Mouse (Mus musculus) adrenal gland, adult 2 months (tissue): ENCODE results near the gene Coro1a. TPM values are rescaled to one million over a fixed set of nuclear protein-coding genes. Genes with fewer than 3 reads are reported as not detected.
"Not testable (repeated sequence)": the region's sequence is repeated elsewhere in the genome, so short reads cannot be mapped to it uniquely, and the experiment has no call there.

Experiments
- DNase-seq: peaks from one replicate; pipeline ENCODE4 v3.0.0; 2021
- long read RNA-seq: library from polyadenylated mRNA; stranded (forward); transcript quantifications from one replicate; pipeline ENCODE4 v2.0.0, GENCODE M21; 2021
- polyA plus RNA-seq: library from polyadenylated mRNA; depleted of rRNA; stranded (reverse); fragments of >200 nt; gene quantifications from 2 replicates; pipeline ENCODE4 v1.2.3, GENCODE M21; 2012; rRNA removed
- total RNA-seq, 2 experiments: library from RNA; stranded (reverse); gene quantifications; 2 replicates each; pipeline ENCODE4 v1.2.3; 2021

The Coro1a gene
- total RNA-seq (10 to 100 TPM; 11.6 to 24.3 TPM), polyA plus RNA-seq (49.5 and 67.1 TPM in 2 replicates)
- long read RNA-seq, transcript Coro1a-201 (11 exons, 1,660 nt) = major isoform, 9 of 13 reads
- long read RNA-seq, partial matches to known transcripts = 3 of 13 reads
- long read RNA-seq, other reads (novel, unspliced or antisense) = 1 of 13 reads

DNA sequence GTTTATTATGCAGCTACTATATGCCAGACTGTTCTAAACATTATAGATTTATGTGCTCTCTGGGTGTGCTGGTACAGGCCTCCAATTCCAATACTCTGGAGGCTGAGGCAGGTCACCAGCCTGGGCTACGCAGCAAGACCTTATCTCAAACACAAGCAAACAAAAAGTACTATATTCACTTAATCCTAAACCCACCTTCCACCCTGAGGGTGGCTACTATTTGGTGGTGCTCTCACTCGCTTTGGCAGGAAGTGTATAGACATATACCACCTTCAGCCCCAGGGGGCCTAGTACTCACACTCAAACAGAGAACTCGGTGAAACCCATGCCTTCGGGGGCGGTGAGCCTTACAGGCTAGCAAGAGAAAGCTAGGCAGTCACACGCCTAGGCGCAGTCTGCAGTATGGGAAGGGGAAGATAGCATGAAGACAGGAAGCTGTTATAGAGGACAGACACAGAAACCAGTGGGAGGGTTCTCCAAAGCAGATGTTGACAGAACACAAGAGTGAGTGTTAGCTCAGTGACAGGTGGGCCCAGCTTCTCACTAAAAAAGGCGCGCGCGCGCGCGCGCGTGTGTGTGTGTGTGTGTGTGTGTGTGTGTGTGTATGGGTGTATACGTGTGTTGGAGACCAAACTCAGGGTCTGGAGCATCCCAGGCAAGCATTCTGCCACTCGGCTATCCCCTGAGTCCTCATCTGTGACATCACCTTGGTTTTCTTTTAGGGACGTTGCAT is at the start of gene Coro1a:
Gene Coro1a (minus strand): TSS at position 346 of the 733 bp plus-strand sequence.
- no peak for DNase-seq

DNA sequence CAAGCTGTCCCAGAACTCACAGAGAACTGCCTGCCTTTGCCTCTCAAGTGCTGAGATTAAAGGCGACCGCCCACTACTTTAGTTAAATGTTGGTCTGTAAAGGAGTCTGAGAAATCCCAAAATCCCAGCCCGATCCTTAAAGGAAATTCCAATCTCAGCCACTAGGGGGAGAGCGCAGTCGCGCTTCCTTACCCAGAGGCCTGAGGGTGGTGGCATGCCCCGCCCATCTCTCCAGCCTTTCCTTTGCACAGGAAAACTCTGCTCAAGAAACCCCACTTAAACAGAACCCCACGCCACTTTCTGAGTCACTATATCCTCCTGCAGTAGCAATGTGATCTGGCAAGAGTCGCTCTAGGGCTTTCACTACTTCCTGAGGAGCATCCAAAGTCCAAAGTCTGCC is 47.3 kb upstream of the Coro1a start:
- DNase-seq = peak; percentile 79

DNA sequence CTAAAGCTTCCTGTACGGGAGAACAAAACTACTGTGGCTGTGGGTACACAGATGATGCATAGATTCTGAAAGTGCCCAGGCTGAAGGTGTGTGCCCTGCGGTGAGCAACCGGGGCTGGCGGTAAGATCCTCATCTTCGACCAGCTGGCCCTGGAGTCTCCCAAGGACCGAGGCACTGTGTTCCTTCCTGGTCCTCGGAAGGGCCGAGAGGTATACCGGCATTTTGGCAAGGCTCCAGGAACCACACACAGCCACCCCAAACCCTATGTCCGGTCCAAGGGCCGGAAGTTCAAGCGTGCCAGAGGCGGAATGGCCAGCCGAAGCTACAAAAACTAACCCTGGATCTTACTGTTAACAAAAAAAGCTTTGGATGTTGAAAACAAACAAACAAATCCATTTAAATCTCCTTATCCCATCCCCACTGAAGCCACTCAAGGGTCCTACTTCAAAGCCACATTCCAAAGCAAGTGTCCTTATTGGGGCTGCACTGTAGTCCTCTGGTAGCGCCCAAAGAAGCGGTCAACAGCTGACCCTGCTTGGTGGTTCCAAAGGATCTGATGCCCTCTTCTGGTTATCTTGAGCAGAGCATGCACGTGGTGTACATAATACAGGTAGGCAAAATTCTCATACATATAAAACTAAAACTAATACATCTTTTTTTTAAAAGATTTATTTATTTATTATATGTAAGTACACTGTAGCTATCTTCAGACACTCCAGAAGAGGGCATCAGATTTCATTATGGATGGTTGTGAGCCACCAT is 42.2 kb upstream of the Coro1a start:
- no peak for DNase-seq

DNA sequence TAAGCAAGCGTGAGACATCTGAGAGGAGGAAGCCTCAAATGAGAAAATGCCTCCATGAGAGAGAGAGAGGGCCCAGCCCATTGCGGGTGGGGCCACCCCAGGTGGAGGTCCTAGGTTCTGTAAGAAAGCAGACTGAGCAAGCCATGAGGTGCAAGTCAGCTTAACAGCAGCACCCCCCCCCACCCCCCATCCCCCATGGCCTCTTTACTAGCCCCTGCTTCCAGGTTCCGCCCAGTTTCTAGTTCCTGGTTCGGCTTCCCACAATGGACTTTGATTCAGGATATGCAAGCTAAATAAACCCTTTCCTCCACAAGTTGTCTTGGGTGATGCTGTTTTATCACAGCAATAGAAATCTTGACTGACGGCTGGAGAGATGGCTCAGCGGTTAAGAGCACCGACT is 41.2 kb upstream of the Coro1a start:
- DNase-seq = no peak

DNA sequence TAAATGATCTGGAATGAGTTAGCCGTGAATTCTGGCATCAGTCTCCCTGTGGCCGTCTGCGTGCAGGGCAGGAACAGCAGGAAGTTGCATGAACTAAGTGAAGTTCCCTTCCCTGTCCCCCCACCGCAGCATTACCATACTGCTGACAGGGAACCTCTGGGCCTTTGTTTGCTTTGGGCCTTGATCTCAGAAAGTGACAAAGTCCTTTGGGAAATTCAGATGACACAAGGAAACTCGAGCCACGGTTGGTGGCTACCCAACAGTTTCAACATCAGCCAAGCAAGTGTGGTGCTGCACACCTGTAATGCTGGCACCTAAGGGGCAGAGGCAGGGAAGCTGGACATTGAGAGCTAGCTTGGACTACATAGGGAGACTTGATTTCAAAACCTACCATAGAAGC is 39.2 kb upstream of the Coro1a start:
- no peak for DNase-seq

DNA sequence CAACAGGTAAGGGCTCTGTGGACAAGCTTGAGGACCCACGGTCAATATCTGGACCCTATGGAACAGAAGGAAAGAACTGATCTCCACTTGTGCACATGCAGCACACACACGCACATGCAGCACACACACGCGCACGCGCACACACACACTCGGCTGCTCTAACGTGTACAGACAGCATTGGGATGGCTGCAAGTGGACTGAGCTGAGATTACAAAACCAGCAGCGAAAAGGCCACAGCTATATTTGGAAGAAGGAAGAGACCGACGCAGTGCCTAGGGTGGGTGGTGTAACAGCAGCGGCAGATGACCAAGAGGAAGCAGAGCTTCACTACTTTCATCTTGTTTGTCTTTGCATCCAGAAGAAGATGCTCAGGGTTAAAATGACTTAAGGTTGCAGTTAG is 38.5 kb upstream of the Coro1a start:
- DNase-seq = no peak

DNA sequence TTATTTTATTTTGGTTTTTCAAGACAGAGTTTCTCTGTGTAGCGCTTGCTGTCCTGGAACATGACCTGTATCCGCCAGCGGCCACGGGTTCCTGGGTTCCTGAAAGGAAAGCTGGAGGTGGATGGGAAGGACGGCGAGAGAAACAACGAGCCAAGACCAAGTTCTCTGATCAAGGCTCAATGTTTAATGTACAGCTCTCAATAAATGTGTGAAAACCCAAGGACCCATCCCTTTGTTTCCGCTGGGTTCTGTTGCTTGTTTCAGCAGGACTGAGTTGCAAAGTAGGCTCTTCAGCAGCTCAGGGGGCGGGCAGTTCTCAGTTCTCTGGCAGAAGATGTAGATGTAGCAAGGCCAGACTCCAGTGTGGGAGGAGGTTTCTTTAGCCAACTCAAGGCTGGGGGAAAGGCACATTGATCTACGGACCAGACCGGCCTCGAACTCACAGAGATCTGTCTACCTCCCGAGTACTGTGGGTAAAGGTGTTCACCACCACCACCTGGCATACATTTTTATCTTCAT is 34.4 kb upstream of the Coro1a start:
- no peak for DNase-seq

DNA sequence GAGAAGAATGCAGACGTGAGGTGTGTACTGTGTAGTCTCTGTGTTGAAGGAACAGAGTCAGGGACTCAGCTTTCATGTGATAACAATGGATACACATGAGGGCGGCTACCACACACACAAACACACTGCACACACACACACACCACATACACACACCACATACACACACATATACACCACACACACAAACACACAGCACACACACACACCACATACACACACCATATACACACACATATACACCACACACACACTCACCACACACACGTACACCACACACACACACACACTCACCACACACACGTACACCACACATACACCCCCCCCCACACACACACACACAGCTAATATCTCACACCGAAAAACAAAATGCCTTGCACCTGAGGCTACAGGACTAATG is 33.9 kb upstream of the Coro1a start:
- DNase-seq = no peak

DNA sequence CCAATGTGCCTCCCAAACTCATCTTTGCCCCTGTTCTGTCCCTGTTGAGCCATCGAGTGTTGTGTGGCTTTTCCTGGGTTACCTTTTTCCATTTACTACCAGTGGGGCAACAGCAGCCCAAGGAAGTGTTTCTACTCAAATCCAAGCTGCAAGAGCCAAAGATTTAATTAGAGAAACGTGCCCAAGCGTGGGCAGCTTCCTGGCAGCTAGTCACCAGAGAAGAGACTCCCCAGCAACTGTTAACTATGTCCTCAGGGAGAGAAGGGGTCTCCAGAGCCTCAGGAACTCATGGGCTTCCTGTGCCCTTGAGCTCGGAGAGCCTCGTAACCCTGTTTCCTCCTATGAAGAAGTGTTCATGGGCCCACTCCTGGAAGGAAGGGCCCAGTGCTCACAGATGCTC is 33.4 kb upstream of the Coro1a start:
- no peak for DNase-seq

DNA sequence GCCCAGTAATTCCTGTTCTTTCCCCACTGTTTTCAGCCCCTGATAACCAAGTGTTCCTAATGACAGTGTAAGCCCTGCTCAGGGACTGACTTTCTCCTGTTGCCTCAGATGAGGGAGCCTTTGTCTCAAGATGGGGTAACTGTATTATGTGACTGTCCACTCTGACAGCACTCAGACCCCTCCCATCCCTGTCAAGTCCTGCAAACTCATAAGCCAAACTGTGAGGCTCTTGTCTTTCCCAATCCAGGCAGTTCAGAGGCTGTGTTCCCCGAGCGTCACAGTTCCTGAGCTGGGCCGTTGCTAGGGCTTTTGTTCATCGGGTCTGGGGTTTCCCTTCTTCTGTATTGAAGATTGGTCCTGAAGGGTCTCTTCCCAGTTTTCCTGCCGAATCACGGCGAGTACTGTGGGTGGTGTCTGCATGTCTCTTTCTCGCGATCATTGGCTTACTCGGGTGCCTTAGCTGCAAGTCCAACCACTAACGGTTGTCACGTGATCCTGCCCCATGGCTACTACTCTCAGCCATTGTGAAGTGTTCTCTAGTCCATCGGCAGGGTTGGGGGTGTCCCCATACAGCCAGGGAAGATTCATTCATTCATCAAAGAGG is 32.6 kb upstream of the Coro1a start:
- no peak for DNase-seq

DNA sequence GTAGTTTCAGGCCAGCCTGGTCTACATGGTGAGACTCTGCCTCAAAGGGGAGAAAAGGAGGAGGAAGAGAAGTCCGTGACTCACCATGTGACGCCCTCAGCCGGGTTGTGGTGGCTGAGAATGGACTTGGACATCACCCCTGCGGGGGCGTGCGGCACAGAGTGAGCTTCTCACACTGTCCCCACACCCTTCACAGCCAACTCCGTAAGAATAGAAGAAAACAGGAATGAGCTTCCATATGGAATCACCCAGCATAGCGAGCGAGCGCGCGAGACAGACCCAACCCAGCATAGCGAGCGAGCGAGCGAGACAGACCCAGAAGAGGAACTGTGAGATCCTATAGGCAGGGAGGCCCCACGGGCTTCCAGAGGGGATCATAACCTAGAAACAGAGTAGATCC is 32.0 kb upstream of the Coro1a start:
- no peak for DNase-seq

DNA sequence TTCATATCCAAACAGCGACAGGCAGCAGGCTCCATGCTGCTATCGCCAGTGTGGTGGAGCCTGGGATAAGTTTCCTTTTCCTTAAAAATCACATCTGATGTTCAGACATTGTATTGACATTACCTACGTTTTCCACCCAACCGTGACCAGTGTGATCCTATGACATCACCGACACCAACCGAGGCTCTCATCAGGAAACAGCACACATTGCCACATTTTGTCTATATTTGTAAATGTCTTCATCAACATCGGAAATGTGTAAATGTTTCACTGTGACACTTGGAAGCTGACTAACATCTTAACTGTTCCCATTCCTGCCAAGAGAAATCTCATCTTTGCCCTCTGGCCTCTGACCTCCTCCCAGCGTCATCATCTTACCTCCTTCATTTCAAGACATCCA is 28.5 kb upstream of the Coro1a start:
- no peak for DNase-seq

DNA sequence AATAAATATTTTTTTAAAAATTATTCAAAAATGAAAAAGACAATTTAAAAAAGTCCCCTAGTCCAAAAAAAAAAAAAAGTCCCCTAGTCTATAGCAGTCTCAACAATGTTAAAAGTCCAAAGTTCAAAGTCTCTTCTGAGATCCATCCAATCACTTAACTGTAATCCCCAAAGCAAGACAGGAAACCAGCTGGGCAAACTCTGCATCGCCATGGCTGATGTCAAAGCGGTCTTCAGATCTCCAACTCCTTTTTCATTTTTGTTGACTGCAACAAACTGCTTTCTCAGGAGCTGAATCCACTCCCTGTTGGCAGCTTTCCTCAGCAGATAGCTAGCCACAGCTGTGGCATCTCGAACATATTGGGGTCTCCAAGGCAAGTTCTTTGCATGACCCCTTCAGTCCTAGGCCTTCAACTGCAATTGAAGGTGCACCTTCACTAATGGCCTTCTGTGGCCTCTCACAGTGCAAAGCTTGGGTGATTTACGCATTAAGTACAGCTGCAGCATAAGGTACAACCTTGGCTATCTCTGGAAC is 22.7 kb upstream of the Coro1a start:
- not testable (repeated sequence) for DNase-seq

DNA sequence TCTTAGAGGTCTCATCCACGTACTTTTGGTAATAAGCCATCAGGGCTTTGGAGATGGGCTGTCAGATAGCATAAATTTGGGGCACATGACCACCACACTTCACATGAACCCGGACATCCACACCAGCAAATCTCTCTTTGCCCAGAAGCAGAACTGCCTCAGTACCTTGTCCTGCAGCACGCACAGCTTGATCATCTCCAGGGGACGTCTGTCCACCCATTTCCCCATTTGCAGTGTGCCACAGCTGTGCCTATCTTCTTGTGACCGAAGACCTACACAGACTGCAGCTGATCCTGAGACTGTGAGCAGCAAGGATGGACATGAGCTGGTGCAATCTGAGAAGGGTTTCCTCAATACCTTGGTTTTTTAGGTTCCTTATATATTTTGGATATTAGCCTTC is 18.1 kb upstream of the Coro1a start:
- DNase-seq = no peak

DNA sequence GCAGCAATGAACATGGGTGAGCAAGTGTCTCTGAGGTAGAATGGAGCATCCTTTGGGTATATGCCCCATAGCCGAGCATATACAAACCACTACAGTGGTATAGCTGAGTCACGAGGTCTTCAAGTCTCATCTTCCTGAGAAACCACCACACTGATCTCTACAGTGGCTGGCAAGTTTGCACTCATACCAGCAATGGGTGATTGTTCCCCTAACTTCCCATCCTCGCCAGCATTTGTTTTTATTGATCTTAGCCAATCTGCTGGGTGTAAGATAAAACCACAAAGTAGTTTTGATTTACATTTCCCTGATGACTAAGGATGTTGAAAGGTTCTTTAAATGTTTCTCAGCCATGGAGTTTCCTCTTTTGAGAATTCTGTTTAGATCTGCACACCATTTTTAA is 17.5 kb upstream of the Coro1a start:
- no peak for DNase-seq

DNA sequence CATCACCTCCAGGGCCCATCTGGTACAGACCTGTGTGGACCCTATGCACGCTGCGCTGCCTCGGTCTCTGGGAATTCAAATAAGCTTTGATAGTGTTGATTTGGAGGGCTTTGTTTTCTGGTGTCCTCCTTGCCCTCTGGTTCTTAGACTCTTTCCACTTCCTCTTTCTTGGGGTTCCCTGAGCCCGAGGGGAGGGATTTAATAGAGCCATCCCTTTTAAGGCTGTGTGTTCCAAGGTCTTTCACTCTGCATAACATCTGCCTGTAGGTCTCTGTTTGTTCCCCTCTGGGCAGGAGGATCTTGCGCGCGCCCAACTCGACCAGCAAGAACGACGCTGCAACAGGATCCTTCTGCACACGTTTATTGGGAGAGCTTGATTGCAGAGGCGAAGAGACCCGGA is 14.0 kb upstream of the Coro1a start:
- DNase-seq = no peak

DNA sequence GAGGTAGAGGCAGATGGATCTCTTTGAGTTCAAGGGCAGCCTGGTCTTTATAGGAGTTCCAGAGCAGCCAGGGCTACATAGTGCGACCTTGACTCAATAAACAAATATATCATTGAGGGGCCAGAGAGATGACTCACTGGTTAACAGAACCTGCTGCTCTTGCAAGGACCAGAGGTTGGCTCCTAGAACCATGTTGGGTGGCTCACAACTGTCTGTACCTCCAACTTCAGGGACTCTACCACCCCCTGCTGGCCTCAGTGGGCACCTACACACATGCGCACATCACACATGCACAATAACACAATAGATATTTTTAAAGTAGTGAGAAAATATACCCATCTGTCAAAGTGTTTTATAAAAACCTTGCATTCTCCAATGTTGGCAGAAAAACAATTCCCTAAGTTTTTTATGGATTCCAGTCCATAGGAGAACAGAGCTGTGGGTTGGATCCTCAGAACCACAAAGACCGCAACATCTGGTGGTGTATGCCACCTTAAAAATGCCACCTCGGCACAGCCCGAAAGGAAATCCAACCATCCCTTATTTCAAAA is 11.3 kb upstream of the Coro1a start:
- DNase-seq = no peak

DNA sequence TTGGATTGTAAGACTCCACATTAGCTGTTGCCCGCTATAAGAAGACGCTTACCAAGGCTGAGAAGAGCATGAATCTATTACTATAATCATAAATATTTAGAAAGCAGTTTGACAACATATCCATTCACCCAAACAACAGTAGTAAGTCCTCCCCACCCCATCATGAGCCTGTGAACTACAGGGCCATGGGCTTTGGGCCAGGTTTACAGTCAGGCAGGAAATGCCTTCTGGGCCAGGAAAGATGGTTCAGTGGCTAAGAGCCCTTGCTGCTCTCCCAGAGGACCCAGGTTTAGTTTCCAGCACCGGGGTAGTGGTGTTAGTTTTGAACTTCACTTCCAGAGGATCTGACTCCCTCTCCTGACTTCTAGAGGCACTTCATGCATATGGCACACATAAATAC is 10.0 kb upstream of the Coro1a start:
- no peak for DNase-seq

DNA sequence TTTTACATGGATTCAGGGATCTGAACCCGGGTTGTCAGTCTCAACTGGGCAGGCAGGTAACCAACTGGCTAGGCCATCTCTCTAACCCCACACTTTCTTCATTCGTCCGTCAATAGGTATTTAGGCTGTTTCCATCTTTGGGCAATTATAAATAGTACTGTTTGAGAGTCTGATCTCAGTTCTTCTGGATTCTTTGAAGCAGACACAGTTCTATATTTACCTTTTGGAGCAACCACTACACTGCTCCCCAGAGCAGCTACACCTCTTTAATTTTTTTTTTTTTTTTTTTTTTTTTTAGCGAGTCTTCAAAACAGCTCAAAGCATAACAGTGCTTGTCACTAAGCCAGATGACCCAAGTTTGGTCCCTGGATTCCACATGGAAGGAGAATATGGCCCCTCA is 8.1 kb upstream of the Coro1a start:
- DNase-seq = no peak

DNA sequence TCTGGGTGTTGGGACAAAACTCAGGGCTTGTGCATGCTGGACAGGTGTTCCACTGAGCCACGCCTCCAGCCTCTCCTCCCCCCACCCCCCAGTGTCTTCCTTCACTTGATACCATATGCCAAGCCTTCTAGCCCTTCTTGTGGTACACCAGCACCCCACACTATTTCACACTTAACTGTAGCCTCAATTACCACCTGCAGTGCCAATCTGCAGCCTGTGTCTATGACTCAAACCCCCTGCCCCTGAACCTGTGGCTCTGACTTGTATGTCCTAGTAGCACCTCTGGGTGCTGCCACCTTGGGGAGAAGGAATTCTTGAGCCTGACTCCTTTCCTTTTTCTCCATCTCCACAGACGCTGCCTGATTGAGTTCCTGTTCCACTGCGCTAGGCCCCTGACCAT is 4.3 kb upstream of the Coro1a start:
- DNase-seq = no peak

DNA sequence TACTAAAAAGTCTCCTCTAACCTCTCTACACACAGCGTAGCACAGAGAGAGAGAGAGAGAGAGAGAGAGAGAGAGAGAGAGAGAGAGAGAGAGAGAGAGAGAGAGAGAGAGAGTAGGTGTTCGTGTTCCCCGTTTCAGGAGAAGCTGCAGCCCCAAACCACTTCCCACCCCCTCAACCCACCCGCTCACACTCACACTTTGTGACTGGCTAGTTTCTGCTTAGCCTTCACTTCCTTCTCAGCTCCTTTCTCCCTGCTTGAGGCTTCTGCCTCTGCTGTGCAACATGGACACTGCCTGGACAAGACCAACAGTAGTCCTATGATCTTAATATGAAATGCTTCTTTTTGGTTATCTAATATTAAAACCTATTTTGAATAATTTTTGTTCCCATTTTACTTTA is 2.7 kb upstream of the Coro1a start:
- no peak for DNase-seq
